Mouse (Mus musculus): ENCODE measurements around the gene Tmem184b. TPM values are rescaled to one million over a fixed set of nuclear protein-coding genes. Genes with fewer than 3 reads are reported as not detected.

Gene Tmem184b
- polyA plus RNA-seq, 1 experiment, result 69.0 TPM

- WGBS, result 74% methylated on average over 5 of the region's 5 CpGs
Observed at GRCm38 (mm10) chr15:79338978-79339377, 64.4 kb downstream of the Tmem184b start.

GRCm38 (mm10) chr15:79335061-79335655 is 68.2 kb downstream of the Tmem184b start:
- Histone ChIP-seq H3K27ac (ENCODE audit: insufficient read depth, low read depth, low read length) (no peak overlapping the region), H3K36me3 (ENCODE audit: control insufficient read depth, insufficient read depth, low read length) (no peaks in the 10 kb centered on the region), H3K4me3 (ENCODE audit: insufficient read depth, low read depth, low read length) (no peak overlapping the region), H3K27me3 (replicated peaks; ENCODE audit: control insufficient read depth, insufficient read depth, low read length) (no peaks in the 10 kb centered on the region), H3K4me1 (ENCODE audit: control insufficient read depth, insufficient read depth, low read length) (peaks cover 4% of the 10 kb centered on the region; the same call in 1 of the 2 replicates)
- no peak for TF ChIP-seq CTCF (conservative IDR thresholded peaks at IDR 0.05; ENCODE audit: insufficient read depth, insufficient read length, low read depth, low read length)
- TF ChIP-seq POLR2A (IDR thresholded peaks at IDR 0.05; ENCODE audit: low read depth, low read length), result no peak
- no peak for DNase-seq
- 67% methylated on average over 7 of the region's 7 CpGs for WGBS

More at GRCm38 (mm10) chr15:79338978-79339377, 64.4 kb downstream of the Tmem184b start:
- no peak overlapping the region for H3K4me3 ChIP-seq (ENCODE audit: insufficient read depth, low read depth, low read length)
- TF ChIP-seq POLR2A (IDR thresholded peaks at IDR 0.05; ENCODE audit: low read depth, low read length) (no peak), CTCF (conservative IDR thresholded peaks at IDR 0.05; ENCODE audit: insufficient read depth, insufficient read length, low read depth, low read length) (no peak)
- DNase-seq, result no peak
- no peak overlapping the region for H3K27ac ChIP-seq (ENCODE audit: insufficient read depth, low read depth, low read length)
- H3K36me3 ChIP-seq (ENCODE audit: control insufficient read depth, insufficient read depth, low read length), result no peaks in the 10 kb centered on the region
- no peaks in the 10 kb centered on the region for H3K27me3 ChIP-seq (replicated peaks; ENCODE audit: control insufficient read depth, insufficient read depth, low read length)
- H3K4me1 ChIP-seq (ENCODE audit: control insufficient read depth, insufficient read depth, low read length), result no peaks in the 10 kb centered on the region; the same call in 1 of the 2 replicates

GRCm38 (mm10) chr15:79333409-79333808 is 70.0 kb downstream of the Tmem184b start:
- Histone ChIP-seq H3K4me3 (ENCODE audit: insufficient read depth, low read depth, low read length) (no peak overlapping the region), H3K27ac (ENCODE audit: insufficient read depth, low read depth, low read length) (peak overlapping the region; percentile 4; the same call in 1 of the 2 replicates), H3K4me1 (ENCODE audit: control insufficient read depth, insufficient read depth, low read length) (peaks cover 4% of the 10 kb centered on the region; the same call in 1 of the 2 replicates), H3K27me3 (replicated peaks; ENCODE audit: control insufficient read depth, insufficient read depth, low read length) (no peaks in the 10 kb centered on the region), H3K36me3 (ENCODE audit: control insufficient read depth, insufficient read depth, low read length) (no peaks in the 10 kb centered on the region)
- 16% methylated on average over 4 of the region's 4 CpGs for WGBS
- no peak for TF ChIP-seq POLR2A (IDR thresholded peaks at IDR 0.05; ENCODE audit: low read depth, low read length)
- TF ChIP-seq CTCF (conservative IDR thresholded peaks at IDR 0.05; ENCODE audit: insufficient read depth, insufficient read length, low read depth, low read length), result no peak
- peak; percentile 53 for DNase-seq

GRCm38 (mm10) chr15:79330521-79330920 is 72.8 kb downstream of the Tmem184b start:
- Histone ChIP-seq H3K4me1 (ENCODE audit: control insufficient read depth, insufficient read depth, low read length) (peaks cover 13% of the 10 kb centered on the region), H3K27me3 (replicated peaks; ENCODE audit: control insufficient read depth, insufficient read depth, low read length) (no peaks in the 10 kb centered on the region), H3K36me3 (ENCODE audit: control insufficient read depth, insufficient read depth, low read length) (no peaks in the 10 kb centered on the region), H3K27ac (ENCODE audit: insufficient read depth, low read depth, low read length) (no peak overlapping the region), H3K4me3 (ENCODE audit: insufficient read depth, low read depth, low read length) (no peak overlapping the region)
- 82% methylated on average over 4 of the region's 4 CpGs for WGBS
- TF ChIP-seq CTCF (conservative IDR thresholded peaks at IDR 0.05; ENCODE audit: insufficient read depth, insufficient read length, low read depth, low read length), result no peak
- no peak for TF ChIP-seq POLR2A (IDR thresholded peaks at IDR 0.05; ENCODE audit: low read depth, low read length)
- DNase-seq, result no peak

- Histone ChIP-seq H3K27me3 (replicated peaks; ENCODE audit: control insufficient read depth, insufficient read depth, low read length) (no peaks in the 10 kb centered on the region), H3K27ac (ENCODE audit: insufficient read depth, low read depth, low read length) (no peak overlapping the region)
- 92% methylated on average over 6 of the region's 6 CpGs for WGBS
Observed at GRCm38 (mm10) chr15:79329979-79330363, 73.4 kb downstream of the Tmem184b start.

GRCm38 (mm10) chr15:79329346-79329978 is 73.9 kb downstream of the Tmem184b start:
- no peak for DNase-seq
- Histone ChIP-seq H3K27ac (ENCODE audit: insufficient read depth, low read depth, low read length) (no peak overlapping the region), H3K27me3 (replicated peaks; ENCODE audit: control insufficient read depth, insufficient read depth, low read length) (no peaks in the 10 kb centered on the region), H3K4me1 (ENCODE audit: control insufficient read depth, insufficient read depth, low read length) (peaks cover 13% of the 10 kb centered on the region), H3K36me3 (ENCODE audit: control insufficient read depth, insufficient read depth, low read length) (no peaks in the 10 kb centered on the region), H3K4me3 (ENCODE audit: insufficient read depth, low read depth, low read length) (no peak overlapping the region)
- 91% methylated on average over 6 of the region's 6 CpGs for WGBS
- no peak for TF ChIP-seq CTCF (conservative IDR thresholded peaks at IDR 0.05; ENCODE audit: insufficient read depth, insufficient read length, low read depth, low read length)
- no peak for TF ChIP-seq POLR2A (IDR thresholded peaks at IDR 0.05; ENCODE audit: low read depth, low read length)

More at GRCm38 (mm10) chr15:79329979-79330363, 73.4 kb downstream of the Tmem184b start:
- TF ChIP-seq CTCF (conservative IDR thresholded peaks at IDR 0.05; ENCODE audit: insufficient read depth, insufficient read length, low read depth, low read length) (no peak), POLR2A (IDR thresholded peaks at IDR 0.05; ENCODE audit: low read depth, low read length) (no peak)
- no peak for DNase-seq
- Histone ChIP-seq H3K36me3 (ENCODE audit: control insufficient read depth, insufficient read depth, low read length) (no peaks in the 10 kb centered on the region), H3K4me1 (ENCODE audit: control insufficient read depth, insufficient read depth, low read length) (peaks cover 13% of the 10 kb centered on the region), H3K4me3 (ENCODE audit: insufficient read depth, low read depth, low read length) (no peak overlapping the region)

- no peak overlapping the region for H3K27ac ChIP-seq (ENCODE audit: insufficient read depth, low read depth, low read length)
- TF ChIP-seq POLR2A (IDR thresholded peaks at IDR 0.05; ENCODE audit: low read depth, low read length), result no peak
- no peak for TF ChIP-seq CTCF (conservative IDR thresholded peaks at IDR 0.05; ENCODE audit: insufficient read depth, insufficient read length, low read depth, low read length)
- H3K27me3 ChIP-seq (replicated peaks; ENCODE audit: control insufficient read depth, insufficient read depth, low read length), result no peaks in the 10 kb centered on the region
- no peak for DNase-seq
- 95% methylated on average over 4 of the region's 4 CpGs for WGBS
- H3K4me3 ChIP-seq (ENCODE audit: insufficient read depth, low read depth, low read length), result no peak overlapping the region
- H3K4me1 ChIP-seq (ENCODE audit: control insufficient read depth, insufficient read depth, low read length), result peaks cover 13% of the 10 kb centered on the region
- no peaks in the 10 kb centered on the region for H3K36me3 ChIP-seq (ENCODE audit: control insufficient read depth, insufficient read depth, low read length)
Observed at GRCm38 (mm10) chr15:79328939-79329275, 74.5 kb downstream of the Tmem184b start.

Measured in kidney, adult 2 months (tissue).